Mouse (Mus musculus) embryonic fibroblast, embryonic 13.5 days (primary cell): ENCODE data around the gene Abca13.

ENCODE experiments used
- CTCF ChIP-seq: IDR thresholded peaks from 2 replicates; pipeline ENCODE4 v1.5.1; 2011; ENCODE audit warnings: mild to moderate bottlenecking, control low read depth, low read length, moderate library complexity, borderline replicate concordance; ENCODE audit not compliant: insufficient read depth
- POLR2A ChIP-seq: IDR thresholded peaks from 2 replicates; pipeline ENCODE4 v1.6.1; 2011; ENCODE audit warnings: low read depth, mild to moderate bottlenecking, control low read depth, low read length, moderate library complexity

- TF ChIP-seq POLR2A (no peak), CTCF (no peak)
Observed at GRCm38 (mm10) chr11:9684952-9685351, 493.2 kb downstream of the Abca13 start.
